Mouse (Mus musculus) liver, embryonic 14.5 days (tissue): ENCODE results near the gene Polr1c. TPM values are rescaled to one million over a fixed set of nuclear protein-coding genes. Genes with fewer than 3 reads are reported as not detected.

Source experiments
- ATAC-seq: fragments of 200-750 bp; cut with Nextera tagmentation; 2 replicates; pipeline ENCODE4 v1.8.0; 2017; ENCODE audit warnings: moderate number of reproducible peaks, mild to moderate bottlenecking, moderate library complexity; ENCODE audit not compliant: insufficient read depth
- DNase-seq, 3 experiments: peaks; one replicate each; pipeline ENCODE4 v3.0.0-alpha.2; 2012 to 2013; ENCODE audit warnings: low read depth in 3 of 3, low spot score in 3 of 3
- H3K27ac ChIP-seq: fragments of 300-500 bp; sonication (generic); 2 replicates; pipeline ENCODE4 v1.5.1; 2014; ENCODE audit warnings: moderate library complexity, mild to moderate bottlenecking, control low read depth, inconsistent platforms
- H3K27me3 ChIP-seq: fragments of 300-500 bp; sonication (generic); 2 replicates; pipeline ENCODE4 v1.6.1; 2014; ENCODE audit warnings: mild to moderate bottlenecking, low read length, moderate library complexity; ENCODE audit not compliant: control insufficient read depth, insufficient read depth
- H3K36me3 ChIP-seq: fragments of 300-500 bp; sonication (generic); replicated peaks from 2 replicates; pipeline ENCODE4 v1.6.1; 2014; ENCODE audit warnings: low read depth; ENCODE audit not compliant: control insufficient read depth, insufficient read depth
- H3K4me1 ChIP-seq, 2 experiments: fragments of 200-500 bp in 1 of 2; fragments of 300-500 bp in 1 of 2; sonication (generic) in 1 of 2; replicated peaks; 2 replicates each; pipeline ENCODE4 v1.6.1; 2012 to 2014; ENCODE audit warnings: antibody characterized with exemption in 1 of 2, inconsistent platforms in 1 of 2, low read length in 1 of 2; ENCODE audit not compliant: control insufficient read depth in 2 of 2, insufficient read depth in 2 of 2
- H3K4me2 ChIP-seq: fragments of 300-500 bp; sonication (generic); 2 replicates; pipeline ENCODE4 v1.6.1; 2014; ENCODE audit warnings: low read depth, mild to moderate bottlenecking, control low read depth, moderate library complexity
- H3K4me3 ChIP-seq, 2 experiments: fragments of 200-500 bp in 1 of 2; fragments of 300-500 bp in 1 of 2; sonication (generic) in 1 of 2; 2 replicates each; pipeline ENCODE4 v1.5.1; 2012 to 2014; ENCODE audit warnings: low read depth in 2 of 2, low read length in 2 of 2, mild to moderate bottlenecking in 2 of 2, control low read depth in 1 of 2, inconsistent platforms in 1 of 2, moderate library complexity in 1 of 2; ENCODE audit not compliant: insufficient read depth in 1 of 2
- H3K9ac ChIP-seq: fragments of 300-500 bp; sonication (generic); replicated peaks from 2 replicates; pipeline ENCODE4 v1.6.1; 2014; ENCODE audit warnings: mild to moderate bottlenecking, control low read depth, moderate library complexity
- H3K9me3 ChIP-seq: fragments of 300-500 bp; sonication (generic); 2 replicates; pipeline ENCODE4 v1.6.1; 2016; ENCODE audit warnings: low read length, mixed read lengths; ENCODE audit not compliant: control insufficient read depth
- CTCF ChIP-seq: IDR thresholded peaks from 2 replicates; pipeline ENCODE4 v1.5.1; 2016; ENCODE audit warnings: antibody characterized with exemption, low read depth, control low read depth
- EP300 ChIP-seq: IDR thresholded peaks from 2 replicates; pipeline ENCODE4 v1.6.1; 2016; ENCODE audit warnings: antibody characterized with exemption, low read depth
- WGBS: fragments of 180-500 bp; shearing (Covaris S2); extraction: QIAGEN DNeasy Blood & Tissue Kit; methylation state at CpG from one replicate; pipeline ENCODE4 v1.1.7; 2014; ENCODE audit not compliant: insufficient replicate concordance; 5-methylcytosine and 5-hydroxymethylcytosine counted together
- polyA plus RNA-seq, 2 experiments: library from polyadenylated mRNA; depleted of rRNA in 1 of 2; stranded (reverse) in 1 of 2; unstranded in 1 of 2; fragments of >200 nt; fragmentation: Nextera tagmentation in 1 of 2; extraction: Ambion mirVana in 1 of 2; gene quantifications; 2 replicates each; pipeline versions ENCODE4 v1.2.1 to v1.2.3; 2012 to 2014

Polr1c gene
- polyA plus RNA-seq, 2 experiments, result 37.3 to 40.8 TPM

DNA sequence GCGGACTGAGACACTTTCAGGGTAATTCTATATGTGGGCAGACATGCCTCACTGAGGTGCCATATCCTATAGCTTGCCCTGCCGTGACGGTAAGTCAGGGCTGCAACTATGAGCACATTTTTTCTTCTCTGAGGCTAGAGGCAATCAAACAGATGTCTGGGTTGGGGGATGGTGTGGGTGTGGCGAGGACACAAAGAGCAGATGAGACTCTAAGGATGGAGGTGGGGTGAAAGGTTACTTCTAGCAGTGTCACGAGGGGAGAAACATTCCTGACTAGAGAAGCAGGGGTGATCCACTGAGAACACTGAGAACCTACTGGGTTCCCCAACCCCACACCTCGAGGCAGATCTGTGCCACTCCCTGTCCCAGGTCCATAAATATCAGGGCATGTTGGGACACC, 19.1 kb upstream of the Polr1c start:
- no peaks in the 10 kb centered on the region for H3K27me3 ChIP-seq
- TF ChIP-seq EP300, result no peak
- no peak for TF ChIP-seq CTCF
- no peak overlapping the region for H3K4me2 ChIP-seq
- DNase-seq, result no peak
- no peak overlapping the region for H3K9ac ChIP-seq
- H3K4me1 ChIP-seq, result no peaks in the 10 kb centered on the region
- H3K36me3 ChIP-seq, result peaks cover 12% of the 10 kb centered on the region
- no peaks in the 10 kb centered on the region for H3K9me3 ChIP-seq
- WGBS, result 71% methylated on average over 6 of the region's 6 CpGs
- H3K4me3 ChIP-seq, result no peak overlapping the region
- no peak for ATAC-seq
- no peak overlapping the region for H3K27ac ChIP-seq

DNA sequence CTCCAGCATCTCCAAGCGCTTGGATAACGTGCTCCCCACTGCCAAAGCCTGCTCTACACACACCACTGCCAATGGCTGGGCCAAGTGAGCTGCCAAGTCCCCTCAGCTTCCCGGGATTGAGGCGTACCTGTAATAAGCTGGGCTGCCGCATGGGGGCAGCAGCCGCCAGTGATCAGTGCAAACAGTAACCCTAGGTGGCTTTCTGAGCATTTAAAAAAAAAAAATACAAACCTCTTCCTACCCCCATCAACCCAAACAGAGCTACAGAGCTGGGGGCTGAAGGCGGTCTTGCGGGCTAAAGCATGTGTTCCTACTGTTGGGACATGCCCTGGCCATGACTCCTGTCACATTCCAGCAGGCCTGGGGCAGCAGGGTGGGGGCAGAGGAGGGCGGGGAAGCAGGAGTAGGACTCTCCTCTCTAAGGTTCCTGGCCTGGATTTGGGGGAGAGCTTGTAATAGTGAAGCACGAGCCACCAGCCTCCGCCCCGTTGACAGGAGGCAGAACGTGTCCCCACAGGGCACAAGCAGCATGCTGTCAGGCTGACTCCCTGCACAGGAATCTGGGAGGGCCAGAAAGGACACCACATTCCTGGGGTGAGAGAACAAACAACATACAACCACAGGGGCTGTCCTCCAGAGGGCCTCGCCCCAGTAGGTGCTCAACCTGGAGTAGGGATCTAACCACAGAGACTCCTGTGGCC, 18.2 kb upstream of the Polr1c start:
- H3K4me1 ChIP-seq, result no peaks in the 10 kb centered on the region
- H3K27me3 ChIP-seq, result no peaks in the 10 kb centered on the region
- H3K9me3 ChIP-seq, result no peaks in the 10 kb centered on the region
- DNase-seq (no peak), ATAC-seq (no peak)
- H3K9ac ChIP-seq, result no peak overlapping the region
- no peak overlapping the region for H3K4me3 ChIP-seq
- peak; percentile 91 for TF ChIP-seq CTCF
- no peak for TF ChIP-seq EP300
- peaks cover 13% of the 10 kb centered on the region for H3K36me3 ChIP-seq
- no peak overlapping the region for H3K4me2 ChIP-seq
- no peak overlapping the region for H3K27ac ChIP-seq
- WGBS, result 30% methylated on average over 14 of the region's 14 CpGs

DNA sequence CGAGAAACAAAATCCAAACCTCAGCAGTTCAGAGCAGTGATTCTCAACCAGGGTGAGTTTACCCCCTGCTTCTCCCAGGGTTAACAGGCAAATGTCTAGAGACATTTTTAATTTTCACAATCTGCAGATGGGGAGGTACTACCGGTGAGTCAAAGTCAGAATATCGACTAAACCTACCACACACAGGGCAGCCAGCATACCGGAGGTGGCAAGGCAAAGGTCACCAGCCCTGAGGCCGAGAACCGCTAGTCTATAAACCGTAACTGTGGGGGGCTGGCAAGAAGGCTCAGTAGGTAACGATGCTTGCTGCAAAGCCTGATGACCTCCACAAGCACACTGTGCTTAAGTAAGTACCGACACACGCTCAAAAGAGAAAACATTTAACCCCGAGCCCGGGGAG, 17.6 kb upstream of the Polr1c start:
- DNase-seq, result no peak
- no peak for ATAC-seq
- H3K9ac ChIP-seq, result no peak overlapping the region
- TF ChIP-seq EP300 (no peak), CTCF (no peak)
- no peaks in the 10 kb centered on the region for H3K27me3 ChIP-seq
- peaks cover 13% of the 10 kb centered on the region for H3K36me3 ChIP-seq
- no peak overlapping the region for H3K4me3 ChIP-seq
- 80% methylated on average over 12 of the region's 12 CpGs for WGBS
- no peak overlapping the region for H3K4me2 ChIP-seq
- H3K9me3 ChIP-seq, result no peaks in the 10 kb centered on the region
- no peaks in the 10 kb centered on the region for H3K4me1 ChIP-seq
- no peak overlapping the region for H3K27ac ChIP-seq

DNA sequence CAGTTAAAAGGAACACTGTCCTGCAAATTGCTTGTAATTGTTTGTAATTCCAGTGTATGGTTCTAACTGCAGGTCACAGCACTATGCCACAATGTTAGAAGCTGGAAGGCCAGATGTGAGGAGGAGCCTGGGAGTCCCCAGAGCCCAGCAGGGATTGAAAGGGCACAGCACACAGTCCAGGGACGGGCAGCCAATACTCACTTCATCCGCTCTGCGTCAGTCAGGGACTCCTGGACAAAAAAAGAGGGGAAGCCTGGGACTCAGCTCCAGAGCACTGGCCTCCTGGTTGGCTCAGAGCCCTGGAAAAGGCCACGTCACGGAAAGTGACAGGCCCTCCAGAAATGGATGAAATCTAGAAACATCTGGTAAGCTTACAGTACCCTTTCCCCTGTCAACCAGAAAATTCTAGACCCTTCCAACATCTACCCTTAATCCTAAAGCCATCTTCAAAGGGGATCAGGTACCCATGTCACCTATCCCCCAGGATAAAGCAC, 14.4 kb upstream of the Polr1c start:
- peaks cover 20% of the 10 kb centered on the region for H3K36me3 ChIP-seq
- no peak overlapping the region for H3K27ac ChIP-seq
- H3K4me2 ChIP-seq, result no peak overlapping the region
- no peak overlapping the region for H3K9ac ChIP-seq
- no peak overlapping the region for H3K4me3 ChIP-seq
- TF ChIP-seq EP300 (no peak), CTCF (no peak)
- ATAC-seq (no peak), DNase-seq (no peak)
- H3K27me3 ChIP-seq, result no peaks in the 10 kb centered on the region
- 88% methylated on average over 5 of the region's 5 CpGs for WGBS
- no peaks in the 10 kb centered on the region for H3K4me1 ChIP-seq
- no peaks in the 10 kb centered on the region for H3K9me3 ChIP-seq

DNA sequence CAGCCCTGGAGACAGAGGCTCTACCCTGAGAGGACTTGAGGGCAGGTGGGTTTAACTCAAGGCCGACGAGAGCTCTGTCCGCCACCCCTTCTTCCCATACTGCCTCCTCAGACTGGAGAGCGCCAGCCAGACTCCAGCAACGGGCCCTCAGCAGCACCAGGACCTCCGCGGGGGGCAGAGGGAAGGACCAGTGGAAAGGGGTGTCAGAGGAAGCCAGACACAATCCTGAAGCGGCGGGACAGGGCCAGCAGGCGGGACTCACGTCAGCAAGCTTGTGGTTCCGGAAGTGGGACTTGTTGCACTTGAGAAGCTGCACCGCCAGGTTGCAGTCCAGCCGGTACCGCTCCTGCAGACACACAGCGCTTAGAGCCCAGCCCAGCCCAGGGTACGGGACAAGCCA, 11.8 kb upstream of the Polr1c start:
- no peaks in the 10 kb centered on the region for H3K9me3 ChIP-seq
- H3K36me3 ChIP-seq, result peaks cover 20% of the 10 kb centered on the region
- ATAC-seq, result no peak
- no peak overlapping the region for H3K9ac ChIP-seq
- H3K27ac ChIP-seq, result no peak overlapping the region
- WGBS, result 79% methylated on average over 17 of the region's 17 CpGs
- peaks cover 9% of the 10 kb centered on the region for H3K27me3 ChIP-seq
- no peak for DNase-seq
- TF ChIP-seq CTCF (no peak), EP300 (no peak)
- no peaks in the 10 kb centered on the region for H3K4me1 ChIP-seq
- no peak overlapping the region for H3K4me2 ChIP-seq
- no peak overlapping the region for H3K4me3 ChIP-seq
